In the genomic region with DNA sequence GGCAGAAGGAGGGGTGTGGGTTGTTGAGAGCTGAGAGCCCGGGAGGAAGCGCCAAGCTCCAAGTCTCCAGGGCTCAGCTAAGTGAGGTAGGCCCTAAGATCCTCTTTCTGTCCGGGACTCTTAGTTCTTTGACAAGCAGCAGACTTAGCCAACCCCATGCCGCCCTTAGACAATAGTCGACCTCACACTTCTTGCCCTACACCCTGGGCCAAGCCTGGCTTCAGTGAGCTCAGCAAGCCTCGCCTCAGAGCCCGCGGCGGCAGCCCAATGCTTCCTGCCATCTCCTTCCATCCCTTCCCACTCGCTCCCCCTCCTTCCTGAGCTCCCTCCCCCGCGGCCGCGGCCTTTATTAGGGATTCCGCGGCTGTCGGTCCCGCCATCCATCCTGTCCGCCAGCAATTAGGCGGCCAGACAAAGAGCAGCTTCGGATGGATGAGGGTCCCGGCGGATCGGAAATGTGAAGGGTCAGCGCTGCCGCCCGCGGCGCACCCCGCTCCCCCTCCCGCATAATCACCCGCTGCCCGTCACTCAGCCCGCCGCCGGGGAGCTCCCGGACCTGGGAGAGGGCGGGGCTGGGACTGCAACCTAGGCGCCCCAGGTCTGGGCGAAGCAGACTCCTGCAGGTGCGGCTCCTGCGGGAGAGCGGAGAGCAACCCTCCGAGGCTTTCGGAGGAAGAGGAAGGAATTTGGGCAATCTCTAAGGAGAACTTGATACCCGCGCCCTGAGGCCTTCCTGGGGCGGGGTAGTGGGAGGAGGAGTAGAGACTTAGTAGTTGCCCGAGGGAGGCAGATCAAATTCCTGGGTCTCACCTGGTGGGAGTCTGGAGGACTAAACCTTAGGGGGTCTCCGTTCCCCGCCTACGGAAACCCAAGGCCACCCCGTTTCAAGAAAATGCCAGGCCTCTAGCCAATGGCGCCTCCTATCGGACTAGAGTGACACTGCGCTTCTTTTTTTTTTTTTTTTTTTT, we compare ENCODE assay signal across 8 mouse cellular contexts. TPM values are rescaled to one million over a fixed set of nuclear protein-coding genes. Genes with fewer than 3 reads are reported as not detected.
A peak's percentile ranks its signal among the peaks of the same experiment; 100 is the strongest.
DNase-seq lines count a peak whose midpoint lies in the region; ATAC-seq and TF ChIP-seq lines count a peak whose summit lies in the region.

No protein-coding gene starts in this region.

- WGBS in heart, embryonic 15.5 days: 3% methylated on average over 56 of the region's 56 CpGs
- 2% methylated on average over 56 of the region's 56 CpGs for WGBS in stomach, embryonic 15.5 days

- ATAC-seq in heart, embryonic 15.5 days (replicated peaks; ENCODE audit: insufficient number of reproducible peaks, insufficient read depth, low FRiP score, low read depth): no peak
- no peak; the same call in 1 of the 2 replicates for ATAC-seq in stomach, embryonic 15.5 days (ENCODE audit: insufficient read depth, low FRiP score, low read depth)

- H3K4me1 ChIP-seq in cortical plate, adult 2 months (ENCODE audit: control insufficient read depth, insufficient read depth, low read length): no peaks in the 10 kb centered on the region
- peaks cover 46% of the 10 kb centered on the region for H3K4me1 ChIP-seq in heart, embryonic 15.5 days (replicated peaks)
- peaks cover 39% of the 10 kb centered on the region for H3K4me1 ChIP-seq in stomach, embryonic 15.5 days

- TF ChIP-seq CTCF in cortical plate, adult 2 months (IDR thresholded peaks at IDR 0.05; ENCODE audit: extremely low read depth, insufficient read depth, low read length): peak; percentile 34

- H3K36me3 ChIP-seq in heart, embryonic 15.5 days: no peaks in the 10 kb centered on the region
- H3K36me3 ChIP-seq in stomach, embryonic 15.5 days: no peaks in the 10 kb centered on the region

- H3K4me2 ChIP-seq in heart, embryonic 15.5 days: peak overlapping the region; percentile 93
- peak overlapping the region; percentile 92 for H3K4me2 ChIP-seq in stomach, embryonic 15.5 days

- TF ChIP-seq POLR2A in cortical plate, adult 2 months (IDR thresholded peaks at IDR 0.05; ENCODE audit: extremely low read depth, insufficient read depth, low read length): no peak

- DNase-seq in right cerebral cortex, postnatal 10 days (ENCODE audit: low spot score in 2 of 2): peak; percentile 62 to 64
- no peak for DNase-seq in right cerebral cortex, postnatal 36 days (ENCODE audit: low spot score in 2 of 2)
- DNase-seq in kidney, postnatal 4 days: peak; percentile 72 to 82
- DNase-seq in lung, postnatal 4 days: peak; percentile 56 to 60
- no peak for DNase-seq in thymus, postnatal 10 days (ENCODE audit: low spot score in 2 of 2)

- H3K9ac ChIP-seq in heart, embryonic 15.5 days: peak overlapping the region; percentile 47; the same call in 1 of the 2 replicates
- H3K9ac ChIP-seq in stomach, embryonic 15.5 days: 0 out of 2 replicates have a peak overlapping the region, but pooled peaks have one; percentile 3

- H3K4me3 ChIP-seq in cortical plate, adult 2 months (ENCODE audit: insufficient read depth, low read length): peak overlapping the region; percentile 17; the same call in 1 of the 2 replicates
- peak overlapping the region; percentile 52 for H3K4me3 ChIP-seq in heart, embryonic 15.5 days
- peak overlapping the region; percentile 42 for H3K4me3 ChIP-seq in stomach, embryonic 15.5 days (replicated peaks)

- peaks cover 96% of the 10 kb centered on the region for H3K27me3 ChIP-seq in heart, embryonic 15.5 days
- H3K27me3 ChIP-seq in stomach, embryonic 15.5 days (replicated peaks): peaks cover 89% of the 10 kb centered on the region

- no peaks in the 10 kb centered on the region for H3K9me3 ChIP-seq in heart, embryonic 15.5 days (replicated peaks)
- H3K9me3 ChIP-seq in stomach, embryonic 15.5 days: no peaks in the 10 kb centered on the region

- no peak overlapping the region for H3K27ac ChIP-seq in cortical plate, adult 2 months (ENCODE audit: insufficient read depth, low read length)
- no peak overlapping the region for H3K27ac ChIP-seq in heart, embryonic 15.5 days
- H3K27ac ChIP-seq in stomach, embryonic 15.5 days: no peak overlapping the region

RNA-seq across cellular contexts. Expression of gene Dnajc22, which starts 0.6 kb away (rescaled TPM):
- 0.06 TPM in 2 replicates for polyA plus RNA-seq in cortical plate, adult 2 months (2012; rRNA removed)
- 0.55 and 1.0 TPM in 2 replicates for polyA plus RNA-seq in heart, embryonic 15.5 days (2015; fragmentation: Nextera tagmentation; extraction: Ambion mirVana)
- polyA plus RNA-seq in stomach, embryonic 15.5 days (2015; fragmentation: Nextera tagmentation; extraction: Ambion mirVana): 18.6 and 23.0 TPM in 2 replicates

RNA-seq across cellular contexts. Expression of gene C1ql4, which starts 6.0 kb away (rescaled TPM):
- polyA plus RNA-seq in cortical plate, adult 2 months (2012; rRNA removed): not detected in 2 replicates
- polyA plus RNA-seq in heart, embryonic 15.5 days (2015; fragmentation: Nextera tagmentation; extraction: Ambion mirVana): 0.15 and 0.26 TPM in 2 replicates
- polyA plus RNA-seq in stomach, embryonic 15.5 days (2015; fragmentation: Nextera tagmentation; extraction: Ambion mirVana): 0.09 TPM in 1 of 2 replicates, not detected in the other

RNA-seq across cellular contexts. Expression of gene Troap, which starts 19.2 kb away (rescaled TPM):
- 0.76 and 1.1 TPM in 2 replicates for polyA plus RNA-seq in cortical plate, adult 2 months (2012; rRNA removed)
- polyA plus RNA-seq in heart, embryonic 15.5 days (2015; fragmentation: Nextera tagmentation; extraction: Ambion mirVana): 26.8 and 27.9 TPM in 2 replicates
- 24.6 and 29.2 TPM in 2 replicates for polyA plus RNA-seq in stomach, embryonic 15.5 days (2015; fragmentation: Nextera tagmentation; extraction: Ambion mirVana)

RNA-seq across cellular contexts. Expression of gene Spats2, which starts 32.1 kb away (rescaled TPM):
- 25.8 and 27.4 TPM in 2 replicates for polyA plus RNA-seq in cortical plate, adult 2 months (2012; rRNA removed)
- 27.3 and 28.7 TPM in 2 replicates for polyA plus RNA-seq in heart, embryonic 15.5 days (2015; fragmentation: Nextera tagmentation; extraction: Ambion mirVana)
- 28.3 and 32.1 TPM in 2 replicates for polyA plus RNA-seq in stomach, embryonic 15.5 days (2015; fragmentation: Nextera tagmentation; extraction: Ambion mirVana)

RNA-seq across cellular contexts. Expression of gene Prph, which starts 38.6 kb away (rescaled TPM):
- 3.1 and 3.2 TPM in 2 replicates for polyA plus RNA-seq in cortical plate, adult 2 months (2012; rRNA removed)
- 1.1 and 12.9 TPM in 2 replicates for polyA plus RNA-seq in heart, embryonic 15.5 days (2015; fragmentation: Nextera tagmentation; extraction: Ambion mirVana)
- polyA plus RNA-seq in stomach, embryonic 15.5 days (2015; fragmentation: Nextera tagmentation; extraction: Ambion mirVana): 33.5 and 38.7 TPM in 2 replicates

Comparison
In these comparisons a context has a peak if more than half of its experiments do, and no peak if none do; other contexts are left out.
1. DNase-seq: peak in right cerebral cortex, postnatal 10 days (2 of 2), kidney, postnatal 4 days (2 of 2) and lung, postnatal 4 days (2 of 2); none in right cerebral cortex, postnatal 36 days (0 of 2) and thymus, postnatal 10 days (0 of 2).
2. RNA of gene Troap, which starts 19.2 kb away (polyA plus RNA-seq): 24.6 to 29.2 TPM in stomach, embryonic 15.5 days and 26.8 to 27.9 TPM in heart, embryonic 15.5 days; 0.76 to 1.1 TPM in cortical plate, adult 2 months; every median in the first group is over 10 times any median in the second.
3. Peak in every context shown above with its lines, with median percentiles within 50 percentile points of each other: H3K4me3 ChIP-seq.